Mouse (Mus musculus): ENCODE results near the gene Btbd16.

- no peak for TF ChIP-seq CTCF (IDR thresholded peaks at IDR 0.05; ENCODE audit: borderline replicate concordance, extremely low read depth, insufficient read depth, insufficient read length)
- no peak for TF ChIP-seq POLR2A (IDR thresholded peaks at IDR 0.05; ENCODE audit: borderline replicate concordance, extremely low read depth, insufficient read depth, insufficient read length, poor library complexity, severe bottlenecking)
Observed at GRCm38 (mm10) chr7:130834299-130834698, 60.4 kb downstream of the Btbd16 start.

Measured in brain, embryonic 14.5 days (tissue).